Mouse (Mus musculus) mature B cell (primary cell): ENCODE results near the gene Psmd11.

Experiments used
- in situ Hi-C: fragments of 300-500 bp; cut with MboI; formaldehyde crosslinking; loops from 2 replicates; pipeline ENCODE4 v1.14.3; 2019

Gene Psmd11

GRCm38 (mm10) chr11:80504519-80505385, 76.3 kb downstream of the Psmd11 start:
- in situ Hi-C loops: no loop called here

- in situ Hi-C loops: no loop called here
These were observed 77.2 kb downstream of the Psmd11 start for GRCm38 (mm10) chr11:80505581-80505980.

- in situ Hi-C loops: no loop called here
These were observed 78.1 kb downstream of the Psmd11 start for GRCm38 (mm10) chr11:80506483-80506882.

GRCm38 (mm10) chr11:80507791-80508190, 79.4 kb downstream of the Psmd11 start:
- in situ Hi-C loops: no loop called here

GRCm38 (mm10) chr11:80508361-80509175, 80.2 kb downstream of the Psmd11 start:
- in situ Hi-C loops: no loop called here

- in situ Hi-C loops: no loop called here
These were observed 80.7 kb downstream of the Psmd11 start for GRCm38 (mm10) chr11:80509176-80509506.

- in situ Hi-C loops: no loop called here
These were observed 81.7 kb downstream of the Psmd11 start for GRCm38 (mm10) chr11:80510124-80510523.

GRCm38 (mm10) chr11:80512313-80513056, 84.1 kb downstream of the Psmd11 start:
- in situ Hi-C loops: no loop called here

GRCm38 (mm10) chr11:80513796-80514195, 85.4 kb downstream of the Psmd11 start:
- in situ Hi-C loops: no loop called here

GRCm38 (mm10) chr11:80515346-80515745, 86.9 kb downstream of the Psmd11 start:
- in situ Hi-C loops: no loop called here

GRCm38 (mm10) chr11:80515895-80516294, 87.5 kb downstream of the Psmd11 start:
- in situ Hi-C loops: no loop called here

- in situ Hi-C loops: no loop called here
These were observed 90.3 kb downstream of the Psmd11 start for GRCm38 (mm10) chr11:80518421-80519367.

GRCm38 (mm10) chr11:80521148-80521547, 92.7 kb downstream of the Psmd11 start:
- in situ Hi-C loops: no loop called here
